Mouse (Mus musculus): ENCODE measurements at regions not wholly inside any gene's neighbourhood (a gene's known extent, or its start where the extent isn't known, plus 50 kb on each side); places are given as distances from the start of the nearest gene placed in this dataset.
"Not testable (repeated sequence)": the region's sequence is repeated elsewhere in the genome, so short reads cannot be mapped to it uniquely, and the experiment has no call there.

- 80% methylated on average over 4 of the region's 4 CpGs for WGBS
- H3K9ac ChIP-seq; DNase-seq; ATAC-seq (ENCODE audit: insufficient read depth); H3K4me1 ChIP-seq (ENCODE audit: insufficient read depth); H3K9me3 ChIP-seq (ENCODE audit: low read depth, low read length); H3K36me3 ChIP-seq (ENCODE audit: insufficient read depth); H3K27ac ChIP-seq (ENCODE audit: low read depth); H3K4me2 ChIP-seq; H3K27me3 ChIP-seq (ENCODE audit: insufficient read depth, low read length); H3K4me3 ChIP-seq (ENCODE audit: low read depth, low read length): not testable (repeated sequence)
Observed at GRCm38 (mm10) chr3:22411976-22412660, 335.7 kb downstream of the Tbl1xr1 start.

DNA sequence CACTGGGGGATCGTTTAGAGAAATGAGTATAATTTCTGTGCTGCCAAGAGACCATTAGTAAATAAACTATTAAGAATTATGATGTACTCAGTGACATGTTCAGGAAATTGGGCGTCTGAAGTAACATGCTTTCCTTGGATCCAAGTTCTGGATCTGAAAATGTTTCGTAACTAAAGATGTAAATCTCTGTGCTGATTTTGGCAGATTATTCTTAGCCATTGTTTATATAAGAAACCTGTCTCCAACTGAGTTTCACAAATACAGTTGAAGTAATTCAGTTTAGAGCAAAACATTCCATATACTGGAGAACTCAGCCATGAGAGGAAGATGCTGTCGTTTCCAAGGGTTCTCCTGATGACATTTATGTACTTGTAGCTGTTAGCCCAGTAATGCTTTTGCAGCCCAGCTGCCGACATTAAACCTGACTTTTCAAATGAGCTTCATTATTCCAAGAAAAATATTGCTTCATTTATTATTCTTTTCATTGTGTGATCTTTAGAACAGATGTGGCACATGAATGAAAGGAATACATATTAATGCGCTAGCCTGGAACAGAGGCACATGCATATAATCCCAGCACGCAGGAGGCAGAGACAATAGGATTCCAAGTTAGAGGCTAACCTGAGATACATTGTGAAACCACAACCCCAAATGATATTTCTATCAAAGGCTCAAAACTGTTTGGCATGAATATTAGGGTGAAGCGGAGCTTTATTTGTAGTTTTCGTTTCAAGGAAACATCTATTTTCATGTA is 361.8 kb downstream of the Tbl1xr1 start:
- Histone ChIP-seq H3K4me1 (ENCODE audit: insufficient read depth) (no peaks in the 10 kb centered on the region), H3K27me3 (ENCODE audit: insufficient read depth, low read length) (no peaks in the 10 kb centered on the region), H3K9ac (no peak overlapping the region), H3K4me2 (no peak overlapping the region), H3K27ac (ENCODE audit: low read depth) (no peak overlapping the region), H3K36me3 (ENCODE audit: insufficient read depth) (no peaks in the 10 kb centered on the region), H3K4me3 (ENCODE audit: low read depth, low read length) (no peak overlapping the region), H3K9me3 (ENCODE audit: low read depth, low read length) (no peaks in the 10 kb centered on the region)
- 60% methylated on average over 9 of the region's 9 CpGs for WGBS
- TF ChIP-seq CTCF (IDR thresholded peaks at IDR 0.05; ENCODE audit: low read depth), result no peak
- DNase-seq, result peak; percentile 31
- ATAC-seq (ENCODE audit: insufficient read depth), result no peak; the same call in 1 of the 2 replicates

GRCm38 (mm10) chr3:22470542-22470941 is 394.1 kb downstream of the Tbl1xr1 start:
- ATAC-seq (ENCODE audit: insufficient read depth), result no peak
- no peak for DNase-seq
- Histone ChIP-seq H3K4me3 (ENCODE audit: low read depth, low read length) (no peak overlapping the region), H3K9me3 (ENCODE audit: low read depth, low read length) (no peaks in the 10 kb centered on the region), H3K27ac (ENCODE audit: low read depth) (no peak overlapping the region), H3K9ac (no peak overlapping the region), H3K4me1 (ENCODE audit: insufficient read depth) (no peaks in the 10 kb centered on the region), H3K4me2 (no peak overlapping the region), H3K36me3 (ENCODE audit: insufficient read depth) (no peaks in the 10 kb centered on the region), H3K27me3 (ENCODE audit: insufficient read depth, low read length) (no peaks in the 10 kb centered on the region)
- no peak for TF ChIP-seq CTCF (IDR thresholded peaks at IDR 0.05; ENCODE audit: low read depth)
- WGBS, result 82% methylated on average over 5 of the region's 5 CpGs

- 80% methylated on average over 2 of the region's 2 CpGs for WGBS
- Histone ChIP-seq H3K36me3 (ENCODE audit: insufficient read depth) (no peaks in the 10 kb centered on the region), H3K9ac (no peak overlapping the region), H3K4me1 (ENCODE audit: insufficient read depth) (no peaks in the 10 kb centered on the region), H3K9me3 (ENCODE audit: low read depth, low read length) (no peaks in the 10 kb centered on the region), H3K4me2 (no peak overlapping the region), H3K4me3 (ENCODE audit: low read depth, low read length) (no peak overlapping the region), H3K27me3 (ENCODE audit: insufficient read depth, low read length) (no peaks in the 10 kb centered on the region), H3K27ac (ENCODE audit: low read depth) (no peak overlapping the region)
- ATAC-seq (ENCODE audit: insufficient read depth), result no peak
- no peak for TF ChIP-seq CTCF (IDR thresholded peaks at IDR 0.05; ENCODE audit: low read depth)
- no peak for DNase-seq
Observed at GRCm38 (mm10) chr3:22492530-22492929, 416.1 kb downstream of the Tbl1xr1 start.

All from lung, embryonic 14.5 days (tissue).